Mouse (Mus musculus): ENCODE data around the gene Ctdsp1. TPM values are rescaled to one million over a fixed set of nuclear protein-coding genes. Genes with fewer than 3 reads are reported as not detected.

Gene Ctdsp1
- 10 to 100 TPM; 25.9 to 28.4 TPM for total RNA-seq (2021)

- DNase-seq: peak; percentile 92 to 95
Observed at GRCm38 (mm10) chr1:74390924-74391748, at the start of gene Ctdsp1. TSS of gene Ctdsp1 (plus strand) at chr1:74391509.

- peak in 1 of 2 experiments; percentile 16 for DNase-seq
Observed at GRCm38 (mm10) chr1:74341898-74342297, 49.4 kb upstream of the Ctdsp1 start.

GRCm38 (mm10) chr1:74342308-74342707 lies 49.0 kb upstream of the Ctdsp1 start:
- no peak for DNase-seq

- no peak for DNase-seq
Observed at GRCm38 (mm10) chr1:74343161-74343560, 48.1 kb upstream of the Ctdsp1 start.

- DNase-seq: no peak
Observed at GRCm38 (mm10) chr1:74344163-74344916, 47.0 kb upstream of the Ctdsp1 start.

GRCm38 (mm10) chr1:74351185-74351769 lies 40.0 kb upstream of the Ctdsp1 start:
- no peak for DNase-seq

GRCm38 (mm10) chr1:74352532-74353096 lies 38.7 kb upstream of the Ctdsp1 start:
- DNase-seq: no peak

- no peak for DNase-seq
Observed at GRCm38 (mm10) chr1:74353453-74354229, 37.7 kb upstream of the Ctdsp1 start.

GRCm38 (mm10) chr1:74357531-74357930 lies 33.8 kb upstream of the Ctdsp1 start:
- DNase-seq: no peak

- DNase-seq: no peak
Observed at GRCm38 (mm10) chr1:74359952-74360517, 31.3 kb upstream of the Ctdsp1 start.

GRCm38 (mm10) chr1:74361812-74362211 lies 29.5 kb upstream of the Ctdsp1 start, which contains the start of gene Catip:
TSS of gene Catip (plus strand) at chr1:74362108.
- peak; percentile 57 to 66 for DNase-seq

- DNase-seq: no peak
Observed at GRCm38 (mm10) chr1:74362325-74363229, 28.7 kb upstream of the Ctdsp1 start.

GRCm38 (mm10) chr1:74363437-74363836 lies 27.9 kb upstream of the Ctdsp1 start:
- DNase-seq: no peak

GRCm38 (mm10) chr1:74364270-74364669 lies 27.0 kb upstream of the Ctdsp1 start:
- no peak for DNase-seq

- peak in 1 of 2 experiments; percentile 31 for DNase-seq
Observed at GRCm38 (mm10) chr1:74367886-74368645, 23.2 kb upstream of the Ctdsp1 start.

- DNase-seq: no peak
Observed at GRCm38 (mm10) chr1:74370040-74370439, 21.3 kb upstream of the Ctdsp1 start.

- DNase-seq: no peak
Observed at GRCm38 (mm10) chr1:74373372-74373771, 17.9 kb upstream of the Ctdsp1 start.

GRCm38 (mm10) chr1:74374980-74375379 lies 16.3 kb upstream of the Ctdsp1 start, which contains the start of gene Slc11a1:
TSS of gene Slc11a1 (plus strand) at chr1:74375195.
- no peak for DNase-seq

GRCm38 (mm10) chr1:74375561-74375960 lies 15.7 kb upstream of the Ctdsp1 start:
- no peak for DNase-seq

GRCm38 (mm10) chr1:74376396-74376795 lies 14.9 kb upstream of the Ctdsp1 start:
- DNase-seq: no peak
